Mouse (Mus musculus) midbrain, embryonic 12.5 days (tissue): ENCODE results near the gene Gucd1. TPM values are rescaled to one million over a fixed set of nuclear protein-coding genes. Genes with fewer than 3 reads are reported as not detected.
"Not testable (repeated sequence)": the region's sequence is repeated elsewhere in the genome, so short reads cannot be mapped to it uniquely, and the experiment has no call there.

Experiments used
- ATAC-seq: fragments of 200-750 bp; cut with Nextera tagmentation; 2 replicates; pipeline ENCODE4 v1.8.0; 2017; ENCODE audit warnings: low read depth, moderate TSS enrichment, moderate library complexity; ENCODE audit not compliant: low FRiP score
- H3K27ac ChIP-seq: fragments of 300-500 bp; sonication (generic); replicated peaks from 2 replicates; pipeline ENCODE4 v1.5.1; 2016; ENCODE audit warnings: mild to moderate bottlenecking
- H3K27me3 ChIP-seq: fragments of 300-500 bp; sonication (generic); 2 replicates; pipeline ENCODE4 v1.6.1; 2016; ENCODE audit warnings: mild to moderate bottlenecking
- H3K36me3 ChIP-seq: fragments of 300-500 bp; sonication (generic); 2 replicates; pipeline ENCODE4 v1.6.1; 2016
- H3K4me1 ChIP-seq: fragments of 300-500 bp; sonication (generic); 2 replicates; pipeline ENCODE4 v1.6.1; 2016
- H3K4me2 ChIP-seq: fragments of 300-500 bp; sonication (generic); replicated peaks from 2 replicates; pipeline ENCODE4 v1.6.1; 2016; ENCODE audit warnings: mild to moderate bottlenecking, moderate library complexity
- H3K4me3 ChIP-seq: fragments of 300-500 bp; sonication (generic); 2 replicates; pipeline ENCODE4 v1.5.1; 2016; ENCODE audit warnings: mild to moderate bottlenecking
- H3K9ac ChIP-seq: fragments of 300-500 bp; sonication (generic); replicated peaks from 2 replicates; pipeline ENCODE4 v1.6.1; 2016; ENCODE audit warnings: mild to moderate bottlenecking, moderate library complexity
- H3K9me3 ChIP-seq: fragments of 300-500 bp; sonication (generic); 2 replicates; pipeline ENCODE4 v1.6.1; 2016; ENCODE audit warnings: mild to moderate bottlenecking
- WGBS: fragments of 180-500 bp; shearing (Covaris S2); methylation state at CpG from one replicate; pipeline ENCODE4 v1.1.7; 2016; 5-methylcytosine and 5-hydroxymethylcytosine counted together
- polyA plus RNA-seq: library from polyadenylated mRNA; unstranded; fragments of >200 nt; fragmentation: Nextera tagmentation; extraction: Ambion mirVana; gene quantifications from 2 replicates; pipeline ENCODE4 v1.2.1, GENCODE M21; 2016

The Gucd1 gene
- polyA plus RNA-seq, 1 experiment from 2014 or later, result 29.3 TPM

GRCm38 (mm10) chr10:75513306-75514067, 4.3 kb downstream of the Gucd1 start:
- Histone ChIP-seq H3K9me3 (no peaks in the 10 kb centered on the region), H3K4me3 (no peak overlapping the region), H3K27me3 (no peaks in the 10 kb centered on the region), H3K9ac (no peak overlapping the region), H3K36me3 (peaks cover 37% of the 10 kb centered on the region), H3K27ac (no peak overlapping the region), H3K4me2 (no peak overlapping the region), H3K4me1 (peaks cover 14% of the 10 kb centered on the region)
- ATAC-seq, result no peak
- WGBS, result 91% methylated on average over 8 of the region's 8 CpGs

- 89% methylated on average over 7 of the region's 7 CpGs for whole genome bisulfite sequencing
- no peak overlapping the region for H3K9ac ChIP-seq
- no peaks in the 10 kb centered on the region for H3K9me3 ChIP-seq
- peaks cover 44% of the 10 kb centered on the region for H3K36me3 ChIP-seq
- H3K27me3 ChIP-seq, result no peaks in the 10 kb centered on the region
- H3K4me3 ChIP-seq, result no peak overlapping the region
- H3K4me1 ChIP-seq, result peaks cover 13% of the 10 kb centered on the region
- no peak for ATAC-seq
- no peak overlapping the region for H3K4me2 ChIP-seq
- no peak overlapping the region for H3K27ac ChIP-seq
Observed at GRCm38 (mm10) chr10:75512796-75513195, 5.0 kb downstream of the Gucd1 start.

- no peaks in the 10 kb centered on the region for H3K9me3 ChIP-seq
- WGBS, result 93% methylated on average over 7 of the region's 7 CpGs
- peaks cover 53% of the 10 kb centered on the region for H3K36me3 ChIP-seq
- H3K4me2 ChIP-seq, result no peak overlapping the region
- ATAC-seq, result no peak
- H3K4me1 ChIP-seq, result peaks cover 13% of the 10 kb centered on the region
- H3K27me3 ChIP-seq, result no peaks in the 10 kb centered on the region
- H3K4me3 ChIP-seq, result no peak overlapping the region
- no peak overlapping the region for H3K27ac ChIP-seq
- no peak overlapping the region for H3K9ac ChIP-seq
Observed at GRCm38 (mm10) chr10:75511897-75512296, 5.9 kb downstream of the Gucd1 start.

GRCm38 (mm10) chr10:75511060-75511459, 6.7 kb downstream of the Gucd1 start:
- 90% methylated on average over 9 of the region's 9 CpGs for WGBS
- ATAC-seq, result no peak
- Histone ChIP-seq H3K9ac (no peak overlapping the region), H3K9me3 (no peaks in the 10 kb centered on the region), H3K36me3 (peaks cover 54% of the 10 kb centered on the region), H3K4me3 (no peak overlapping the region), H3K27me3 (no peaks in the 10 kb centered on the region), H3K4me2 (no peak overlapping the region), H3K27ac (no peak overlapping the region), H3K4me1 (peaks cover 6% of the 10 kb centered on the region)

GRCm38 (mm10) chr10:75510446-75510845, 7.3 kb downstream of the Gucd1 start:
- Histone ChIP-seq H3K27ac (no peak overlapping the region), H3K36me3 (peaks cover 54% of the 10 kb centered on the region), H3K27me3 (no peaks in the 10 kb centered on the region), H3K4me1 (no peaks in the 10 kb centered on the region), H3K9me3 (no peaks in the 10 kb centered on the region), H3K4me2 (no peak overlapping the region), H3K9ac (no peak overlapping the region), H3K4me3 (no peak overlapping the region)
- no peak for ATAC-seq
- WGBS, result 96% methylated on average over 7 of the region's 7 CpGs

GRCm38 (mm10) chr10:75505928-75506327, 11.8 kb downstream of the Gucd1 start:
- H3K4me2 ChIP-seq, H3K4me3 ChIP-seq, H3K9me3 ChIP-seq, H3K9ac ChIP-seq, H3K27me3 ChIP-seq, ATAC-seq, H3K27ac ChIP-seq, H3K4me1 ChIP-seq: not testable (repeated sequence)
- peaks cover 42% of the 10 kb centered on the region for H3K36me3 ChIP-seq
- 95% methylated on average over 3 of the region's 3 CpGs for WGBS

- ATAC-seq, result no peak
- Histone ChIP-seq H3K9me3 (no peaks in the 10 kb centered on the region), H3K9ac (no peak overlapping the region), H3K27ac (no peak overlapping the region), H3K27me3 (no peaks in the 10 kb centered on the region), H3K4me1 (no peaks in the 10 kb centered on the region), H3K4me3 (no peak overlapping the region), H3K36me3 (peaks cover 34% of the 10 kb centered on the region), H3K4me2 (no peak overlapping the region)
- 81% methylated on average over 3 of the region's 3 CpGs for WGBS
Observed at GRCm38 (mm10) chr10:75505130-75505495, 12.7 kb downstream of the Gucd1 start.

- Histone ChIP-seq H3K4me2 (no peak overlapping the region), H3K4me3 (no peak overlapping the region), H3K4me1 (no peaks in the 10 kb centered on the region), H3K36me3 (peaks cover 28% of the 10 kb centered on the region), H3K9ac (no peak overlapping the region), H3K9me3 (no peaks in the 10 kb centered on the region), H3K27me3 (no peaks in the 10 kb centered on the region), H3K27ac (no peak overlapping the region)
- ATAC-seq, result no peak
- WGBS, result 85% methylated on average over 8 of the region's 8 CpGs
Observed at GRCm38 (mm10) chr10:75504234-75505129, 13.3 kb downstream of the Gucd1 start.

GRCm38 (mm10) chr10:75503692-75504091, 14.1 kb downstream of the Gucd1 start:
- H3K4me2 ChIP-seq, result no peak overlapping the region
- WGBS, result 96% methylated on average over 7 of the region's 7 CpGs
- no peak overlapping the region for H3K9ac ChIP-seq
- no peak overlapping the region for H3K27ac ChIP-seq
- H3K4me1 ChIP-seq, result no peaks in the 10 kb centered on the region
- H3K4me3 ChIP-seq, result no peak overlapping the region
- H3K9me3 ChIP-seq, result no peaks in the 10 kb centered on the region
- H3K27me3 ChIP-seq, result no peaks in the 10 kb centered on the region
- peaks cover 20% of the 10 kb centered on the region for H3K36me3 ChIP-seq
- ATAC-seq, result no peak

- 94% methylated on average over 1 of the region's 1 CpGs for WGBS
- Histone ChIP-seq H3K9me3 (no peaks in the 10 kb centered on the region), H3K4me1 (no peaks in the 10 kb centered on the region), H3K4me2 (no peak overlapping the region), H3K27ac (no peak overlapping the region), H3K4me3 (no peak overlapping the region), H3K9ac (no peak overlapping the region), H3K36me3 (no peaks in the 10 kb centered on the region), H3K27me3 (no peaks in the 10 kb centered on the region)
- ATAC-seq, result no peak
Observed at GRCm38 (mm10) chr10:75501641-75502040, 16.1 kb downstream of the Gucd1 start.

GRCm38 (mm10) chr10:75500345-75500744, 17.4 kb downstream of the Gucd1 start:
- H3K4me2 ChIP-seq, result no peak overlapping the region
- no peaks in the 10 kb centered on the region for H3K9me3 ChIP-seq
- no peaks in the 10 kb centered on the region for H3K36me3 ChIP-seq
- WGBS, result 72% methylated on average over 7 of the region's 7 CpGs
- no peak for ATAC-seq
- H3K9ac ChIP-seq, result no peak overlapping the region
- H3K27me3 ChIP-seq, result no peaks in the 10 kb centered on the region
- no peaks in the 10 kb centered on the region for H3K4me1 ChIP-seq
- H3K4me3 ChIP-seq, result no peak overlapping the region
- H3K27ac ChIP-seq, result no peak overlapping the region

- Histone ChIP-seq H3K4me1 (no peaks in the 10 kb centered on the region), H3K9ac (no peak overlapping the region), H3K27ac (no peak overlapping the region), H3K9me3 (no peaks in the 10 kb centered on the region), H3K36me3 (no peaks in the 10 kb centered on the region), H3K27me3 (no peaks in the 10 kb centered on the region), H3K4me2 (no peak overlapping the region), H3K4me3 (no peak overlapping the region)
- WGBS, result 50% methylated on average over 3 of the region's 3 CpGs
- no peak for ATAC-seq
Observed at GRCm38 (mm10) chr10:75499791-75500190, 18.0 kb downstream of the Gucd1 start.
